Mouse (Mus musculus): ENCODE measurements around the gene D11Wsu47e.

The D11Wsu47e gene

DNA sequence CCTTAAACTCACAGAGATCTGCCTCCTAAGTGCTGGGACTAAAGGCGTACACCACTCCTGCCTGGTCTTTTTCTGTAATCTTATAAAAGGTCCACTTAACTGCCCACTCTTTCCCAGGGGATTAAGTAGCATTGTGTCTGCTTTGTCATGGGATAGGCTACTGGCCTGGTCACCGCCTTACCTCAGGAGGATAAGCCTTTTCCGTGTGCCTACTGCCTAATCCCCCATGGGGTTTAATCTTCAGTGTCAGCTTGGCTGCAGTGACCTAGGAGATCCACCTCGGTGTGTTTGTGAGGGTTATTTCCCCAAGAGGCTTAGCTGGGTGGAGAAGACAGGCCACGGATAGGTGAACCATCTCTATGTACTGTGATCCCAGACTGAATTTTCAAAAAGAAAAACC is 13.4 kb downstream of the D11Wsu47e start:
- in situ Hi-C loops (cut with MboI; ENCODE audit: low sequenced_read_pairs): loop anchor here (25.0 kb wide), 1 partner anchor 965 kb away; the partner anchor contains the start of gene Rpl38

DNA sequence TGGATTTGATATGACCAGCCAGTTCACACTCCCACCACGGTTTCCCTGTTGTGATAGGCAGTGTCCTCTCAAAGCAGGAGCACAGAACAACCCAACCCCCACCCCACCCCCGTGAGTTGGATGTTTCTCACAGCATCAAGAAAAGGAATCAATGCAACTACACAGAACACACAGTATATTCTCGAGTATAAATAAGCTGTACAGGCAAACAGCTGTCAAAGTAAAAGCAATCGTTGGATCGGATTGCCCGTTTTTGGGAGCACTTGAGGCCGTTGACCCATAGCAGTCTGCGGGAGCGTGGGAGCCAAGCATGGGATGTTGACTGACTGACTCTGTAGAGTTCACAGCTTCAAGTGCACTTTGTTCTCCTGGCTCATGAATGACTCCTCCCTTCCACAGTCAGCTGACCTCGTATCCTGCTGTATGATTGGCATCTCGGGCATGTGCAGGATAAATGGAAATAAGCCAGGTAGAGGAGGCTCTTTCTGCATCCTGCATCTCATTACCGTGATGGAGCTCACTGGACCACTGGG is 13.9 kb downstream of the D11Wsu47e start:
- in situ Hi-C loops (cut with MboI; ENCODE audit: low sequenced_read_pairs): loop anchor here (25.0 kb wide), 1 partner anchor 964 kb away; the partner anchor contains the start of gene Rpl38

DNA sequence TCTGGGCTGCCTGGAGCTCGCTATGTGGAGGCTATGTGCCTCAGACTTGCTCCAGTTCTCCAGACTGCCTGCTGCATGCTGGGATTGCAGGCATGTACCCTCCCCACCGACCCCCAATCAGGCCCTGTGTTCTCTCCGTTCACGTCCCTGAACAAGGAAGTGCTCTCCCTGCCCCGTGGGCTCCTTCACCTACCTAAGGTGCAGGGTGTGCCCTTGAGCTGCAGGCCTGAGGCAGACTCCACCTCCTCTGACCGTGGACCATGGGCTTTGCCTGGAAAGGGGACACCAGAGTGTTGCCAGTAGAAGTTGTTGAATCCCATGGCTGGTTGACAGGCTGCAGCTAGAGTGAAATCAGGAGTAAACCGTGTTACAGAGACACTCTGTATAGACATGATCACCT is 15.4 kb downstream of the D11Wsu47e start:
- in situ Hi-C loops (cut with MboI; ENCODE audit: low sequenced_read_pairs): loop anchor here (5.0 to 25.0 kb wide), 2 partner anchors 108 to 963 kb away; partner anchors contain the start of gene Rpl38

DNA sequence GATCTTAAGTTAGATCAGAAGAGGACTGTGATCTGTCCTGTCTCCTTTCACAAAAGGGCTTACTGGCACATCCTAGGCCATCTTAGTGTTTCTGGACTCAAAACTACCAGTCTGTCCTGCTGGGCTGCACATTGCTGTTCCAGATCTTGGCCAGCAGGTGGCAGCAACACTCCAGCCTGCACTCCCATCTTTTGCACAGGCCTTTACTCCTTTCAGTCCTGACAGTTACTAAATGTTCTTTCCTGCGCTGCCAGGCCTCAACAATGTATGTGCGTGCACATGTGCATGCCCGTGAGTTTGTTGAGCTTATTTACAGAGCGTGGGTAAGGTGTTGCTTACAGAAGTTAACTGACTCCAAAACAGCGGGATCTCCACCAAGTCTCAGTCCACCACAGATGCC is 19.5 kb downstream of the D11Wsu47e start:
- in situ Hi-C loops (cut with MboI; ENCODE audit: low sequenced_read_pairs): loop anchor here (5.0 kb wide), 1 partner anchor 104 kb away; no protein-coding TSS in a partner anchor

DNA sequence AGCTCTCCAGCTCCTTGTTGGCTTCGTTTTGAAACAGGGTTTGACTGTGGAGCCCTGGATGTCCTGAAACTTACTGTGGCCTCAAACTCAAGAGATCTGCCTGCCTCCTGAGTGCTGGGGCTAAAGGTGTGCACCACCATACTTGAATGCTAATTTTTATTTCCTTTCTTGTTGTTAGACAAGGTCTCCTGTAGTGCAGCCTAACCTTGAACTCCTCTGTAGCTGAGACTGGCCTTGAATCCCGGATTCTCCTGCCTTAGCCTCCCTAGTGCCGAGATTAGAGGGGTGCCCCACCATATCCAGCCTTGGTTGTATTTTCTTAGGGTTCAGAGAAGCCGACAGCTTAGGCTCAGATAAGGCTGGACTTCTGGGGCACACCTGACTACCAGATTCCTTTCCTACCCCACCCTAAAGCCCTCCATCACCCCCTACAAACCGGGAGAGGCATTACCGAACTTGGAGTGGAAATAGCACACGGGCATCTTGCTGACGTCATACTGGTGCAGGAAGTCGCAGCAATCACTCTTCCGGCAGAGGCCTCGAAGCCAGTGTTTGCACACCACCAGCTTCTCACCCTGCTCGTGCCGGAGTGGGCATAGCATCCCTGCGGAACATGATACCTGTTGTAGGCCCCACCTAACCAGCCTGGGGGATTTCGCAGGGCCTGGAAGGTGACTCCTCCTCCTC is 21.9 kb downstream of the D11Wsu47e start:
- in situ Hi-C loops (cut with MboI; ENCODE audit: low sequenced_read_pairs): no loop called here

DNA sequence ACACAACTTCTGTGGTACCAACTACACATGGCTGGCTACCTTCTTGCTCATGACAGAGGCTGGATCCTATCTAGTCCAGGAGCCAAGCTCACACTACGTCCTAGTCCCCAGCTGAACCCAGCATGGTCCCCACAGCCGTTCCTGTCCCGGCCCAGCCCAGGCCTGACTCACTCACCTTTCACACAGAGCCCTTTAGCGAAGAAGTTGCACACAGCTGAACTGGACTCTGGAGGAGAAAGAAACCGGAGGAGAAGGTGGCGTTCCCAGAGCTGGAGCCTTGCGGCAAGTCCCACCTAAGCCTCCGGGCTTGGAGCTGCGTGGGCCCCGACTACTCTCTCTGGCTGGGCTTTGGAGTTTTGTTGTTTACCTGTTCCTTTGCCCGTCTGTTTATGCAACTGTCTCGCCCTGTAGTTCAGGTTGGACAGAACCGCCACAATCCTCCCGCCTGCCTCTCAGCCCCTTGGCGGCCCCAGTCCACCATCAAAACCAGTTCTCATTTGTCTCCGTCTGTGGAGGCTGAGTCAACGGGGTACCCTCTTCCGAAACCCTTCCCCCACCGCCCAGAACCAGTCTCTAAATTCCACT is 24.5 kb downstream of the D11Wsu47e start:
- in situ Hi-C loops (cut with MboI; ENCODE audit: low sequenced_read_pairs): no loop called here

DNA sequence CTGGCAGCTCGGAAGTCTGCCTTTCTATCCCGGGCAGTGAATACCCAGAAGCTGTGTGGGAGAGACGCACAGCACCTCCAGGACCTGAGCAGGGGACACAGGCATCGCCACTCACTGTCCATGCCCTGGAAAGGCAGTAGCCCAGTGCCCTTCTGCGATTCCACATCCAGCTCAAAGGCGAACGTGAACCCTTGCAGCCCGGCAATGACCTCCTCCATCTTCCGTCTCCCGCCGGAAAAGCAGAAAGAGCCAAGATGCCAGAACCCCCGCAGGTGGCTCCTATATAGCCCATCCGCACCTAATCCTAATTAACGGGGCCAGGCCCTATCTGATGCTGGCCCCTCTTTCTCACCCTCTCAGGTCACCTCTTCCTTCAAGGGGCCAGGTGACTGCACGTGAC is 25.1 kb downstream of the D11Wsu47e start:
- in situ Hi-C loops (cut with MboI; ENCODE audit: low sequenced_read_pairs): no loop called here

DNA sequence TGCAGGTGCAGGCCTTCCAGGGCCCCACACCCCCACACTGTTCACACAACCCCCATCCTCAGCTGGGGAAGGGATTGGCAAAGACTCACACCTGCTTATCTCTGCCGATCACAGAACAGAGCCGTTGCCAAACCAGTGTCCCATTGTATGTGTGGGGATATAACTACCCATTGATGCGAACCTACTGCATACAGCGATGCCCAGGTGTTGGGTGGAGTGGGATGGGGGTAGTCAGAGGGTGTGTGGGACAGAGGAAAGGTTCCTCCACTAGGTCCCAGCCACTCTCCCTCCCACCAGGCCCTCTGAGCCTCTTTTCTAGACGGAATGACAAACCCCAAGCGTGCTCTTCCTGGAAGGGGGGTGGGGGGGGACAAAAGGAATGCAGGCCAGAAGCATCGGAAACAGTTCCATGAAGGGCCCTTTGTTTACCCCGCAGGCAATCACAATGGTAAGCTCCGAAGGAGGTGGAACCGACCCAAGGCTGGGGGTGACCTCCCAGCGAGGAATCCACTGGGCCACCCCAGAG is 25.6 kb downstream of the D11Wsu47e start, which contains the start of gene Cpsf4l:
Gene Cpsf4l, minus strand, starts transcription at position 287 of the 526 bp plus-strand sequence.
- in situ Hi-C loops (cut with MboI; ENCODE audit: low sequenced_read_pairs): no loop called here

DNA sequence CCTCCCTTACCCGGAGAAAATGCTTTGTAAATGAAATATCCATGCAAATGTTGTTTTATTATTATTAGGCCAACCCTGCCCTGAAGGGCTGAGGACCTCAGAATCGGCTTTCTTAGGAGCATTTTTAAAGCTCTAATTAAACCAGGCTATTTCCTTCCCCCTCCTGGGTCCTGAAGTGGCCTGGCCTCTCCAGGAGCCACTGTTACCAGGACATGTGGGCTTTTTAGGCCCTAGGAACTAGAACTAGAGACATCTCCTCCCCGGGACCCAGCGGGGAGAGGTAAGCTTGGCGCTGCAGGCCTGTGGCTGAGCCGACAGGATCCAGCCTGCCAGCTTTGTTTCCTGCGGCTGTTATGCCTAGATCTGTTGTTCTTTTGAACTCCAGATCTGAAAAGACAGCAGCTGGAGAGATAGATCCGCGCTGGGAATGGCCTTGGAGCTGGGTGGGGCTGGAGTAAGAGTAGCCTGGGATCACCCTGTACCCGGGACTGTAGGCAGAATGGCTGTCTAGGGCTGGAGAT is 26.1 kb downstream of the D11Wsu47e start:
- in situ Hi-C loops (cut with MboI; ENCODE audit: low sequenced_read_pairs): no loop called here

DNA sequence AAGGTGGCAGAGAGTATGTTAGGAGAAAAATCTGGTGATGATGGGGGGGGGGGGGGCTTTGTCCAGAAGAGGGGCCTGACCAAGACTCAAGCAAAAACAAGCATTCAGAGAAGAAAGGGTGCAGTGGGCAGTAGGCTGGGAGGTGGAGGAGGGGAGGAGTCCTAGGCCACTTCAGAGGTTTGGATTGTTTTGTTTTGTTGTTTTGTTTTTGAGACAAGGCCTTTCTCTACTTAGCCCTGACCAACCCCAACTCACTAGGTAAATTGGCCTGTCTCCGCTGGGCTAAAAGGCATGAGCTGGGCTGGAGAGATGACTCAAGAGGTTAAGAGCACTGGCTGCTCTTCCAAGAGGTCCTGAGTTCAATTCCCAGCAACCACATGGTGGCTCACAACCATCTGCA is 26.8 kb downstream of the D11Wsu47e start:
- in situ Hi-C loops (cut with MboI; ENCODE audit: low sequenced_read_pairs): no loop called here

DNA sequence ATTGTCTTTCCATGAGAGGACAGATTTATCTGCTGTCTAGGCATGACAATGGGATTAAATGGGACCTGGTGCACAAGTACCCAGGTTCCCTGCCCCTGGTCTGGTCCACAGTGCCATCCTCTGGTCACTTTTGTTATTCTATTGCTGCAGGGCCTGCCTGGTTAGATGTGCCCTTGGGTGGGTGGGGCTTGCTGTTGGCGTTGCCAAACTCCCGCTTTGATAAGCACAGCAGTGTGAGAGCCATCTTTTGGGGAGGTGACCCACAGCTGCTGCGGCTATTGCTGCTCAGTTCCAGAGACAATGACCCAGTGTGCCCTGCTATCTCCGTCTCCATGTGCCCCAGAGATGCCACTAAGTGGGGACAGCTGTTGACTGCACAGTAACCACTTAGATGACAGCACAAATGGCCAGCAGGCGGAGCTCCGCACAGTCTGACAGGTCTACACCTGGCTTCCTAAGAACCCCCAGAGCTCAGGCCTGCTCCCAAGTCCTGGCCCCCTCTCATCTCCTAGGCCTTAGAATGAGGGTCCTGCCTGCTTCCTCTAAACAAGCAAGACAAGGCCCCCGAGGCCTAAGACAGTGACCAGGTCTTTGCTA is 31.0 kb downstream of the D11Wsu47e start:
- in situ Hi-C loops (cut with MboI; ENCODE audit: low sequenced_read_pairs): no loop called here

DNA sequence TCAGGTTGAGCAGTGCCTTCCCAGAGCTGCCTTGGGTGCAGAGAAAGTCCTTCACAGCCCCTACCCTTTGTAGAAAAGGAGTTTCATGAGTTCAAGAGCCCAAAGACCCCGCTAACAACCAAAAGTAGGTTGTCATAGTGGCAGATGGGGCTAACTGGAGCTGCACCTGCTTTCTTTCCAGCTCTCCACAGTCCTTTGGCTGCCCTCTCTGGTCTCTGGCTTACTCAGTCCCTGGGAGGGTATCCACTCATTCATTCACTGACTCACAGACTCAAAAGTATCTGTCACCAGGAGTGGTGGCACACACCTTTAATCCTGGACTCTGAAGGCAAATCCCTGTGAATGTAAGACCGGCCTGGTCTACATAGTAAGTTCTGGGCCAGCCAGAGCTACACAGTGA is 31.9 kb downstream of the D11Wsu47e start:
- in situ Hi-C loops (cut with MboI; ENCODE audit: low sequenced_read_pairs): no loop called here

DNA sequence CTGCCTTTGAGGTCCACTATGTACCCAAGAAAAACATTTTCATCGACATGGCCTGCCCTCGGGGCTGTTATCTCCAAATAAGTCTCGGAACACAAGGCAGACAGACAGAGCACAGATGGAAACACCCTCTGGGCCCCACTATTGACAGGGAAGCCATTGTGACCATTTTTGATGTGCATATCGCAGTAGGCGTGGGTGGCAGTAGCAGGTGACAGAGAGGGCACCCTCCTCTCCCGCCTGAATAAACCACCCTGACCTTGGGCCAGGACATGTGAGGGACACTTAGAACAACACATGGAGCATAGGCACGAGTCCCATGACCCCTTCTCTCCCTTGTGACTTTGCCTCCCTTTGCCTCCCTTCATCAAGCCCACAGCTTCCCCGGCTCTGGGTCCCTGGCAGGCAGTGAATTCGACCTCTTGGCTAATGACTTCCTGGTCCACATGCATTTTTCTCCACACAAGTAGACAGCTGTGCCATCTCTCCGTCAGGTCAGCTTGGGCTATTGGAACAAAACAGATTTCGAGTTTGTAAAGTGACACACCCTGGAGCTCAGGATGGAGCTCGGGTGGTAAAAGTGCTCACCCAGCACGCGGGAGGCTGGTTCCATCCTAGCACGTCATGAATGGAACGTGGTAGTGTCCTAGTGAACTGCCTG is 33.7 kb downstream of the D11Wsu47e start:
- in situ Hi-C loops (cut with MboI; ENCODE audit: low sequenced_read_pairs): no loop called here

DNA sequence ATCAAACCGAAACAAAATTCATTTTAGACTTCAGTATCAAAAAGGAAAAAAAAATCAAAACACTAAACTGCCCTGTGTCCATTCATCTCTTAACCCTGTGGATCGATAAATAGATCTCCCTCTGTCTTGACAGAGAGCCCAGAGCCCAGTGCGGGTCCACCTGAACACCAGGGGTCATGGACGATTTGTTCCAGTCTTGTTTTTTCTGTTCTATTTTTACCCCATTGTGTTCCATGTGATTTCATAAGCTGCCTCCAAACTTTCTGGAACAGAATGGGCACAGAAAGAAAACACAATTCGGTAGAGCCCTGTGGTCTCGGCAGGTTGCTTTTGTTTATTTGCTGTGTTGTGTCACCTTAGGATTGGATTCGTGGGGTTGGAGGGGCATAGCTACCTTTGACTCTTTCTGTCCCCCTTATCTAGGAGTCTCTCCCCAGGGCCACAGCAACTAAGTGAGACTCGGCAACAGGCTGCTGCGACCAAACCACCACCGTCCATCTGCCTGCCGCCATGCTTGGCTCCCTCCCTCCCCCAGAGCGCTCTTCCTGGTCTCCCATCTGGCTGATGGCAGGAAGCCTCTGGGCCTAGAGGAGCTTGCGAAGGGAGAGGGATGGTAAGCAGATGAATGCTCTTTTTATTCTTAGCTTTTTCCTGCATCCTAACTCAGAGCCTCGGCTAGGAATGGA is 38.3 kb downstream of the D11Wsu47e start:
- in situ Hi-C loops (cut with MboI; ENCODE audit: low sequenced_read_pairs): no loop called here

DNA sequence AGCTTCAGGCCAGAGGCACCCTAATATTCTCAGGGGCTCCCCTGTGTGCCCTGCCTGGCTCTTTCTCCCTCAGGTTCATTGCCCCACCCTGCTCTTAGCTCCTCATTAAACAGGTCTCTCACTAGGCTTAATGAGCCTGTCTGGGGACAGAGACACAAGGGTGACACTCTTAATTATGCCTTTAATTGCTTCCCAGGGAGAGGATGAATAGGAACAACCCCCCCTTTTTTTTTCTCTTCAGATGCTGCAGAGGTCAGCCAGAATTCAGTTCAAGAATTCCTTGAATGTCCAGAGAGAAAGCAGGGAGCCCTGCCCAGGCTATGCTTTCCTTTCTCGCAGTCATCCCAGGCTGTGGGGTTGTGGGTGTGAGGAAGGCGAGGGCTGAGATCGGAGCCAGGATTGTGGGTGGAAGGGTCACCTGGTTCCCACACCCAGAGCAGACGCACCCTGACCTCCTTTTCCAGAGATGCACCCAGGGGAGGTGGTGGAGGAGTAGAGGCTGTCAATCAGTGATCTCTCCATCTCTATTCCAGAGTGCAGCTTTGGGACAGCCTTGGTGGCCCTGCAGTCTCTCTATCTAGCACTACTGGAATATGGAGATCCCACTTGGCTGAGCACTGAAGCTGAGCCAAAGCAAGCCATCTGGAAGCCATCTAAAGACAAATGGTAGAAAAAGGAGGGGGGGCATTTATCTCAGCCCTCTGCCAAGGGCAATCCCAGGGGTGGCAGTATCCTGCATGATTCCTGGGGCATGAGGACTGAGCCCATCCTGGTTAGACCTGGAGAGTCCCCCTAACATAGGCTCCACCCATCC is 41.2 kb downstream of the D11Wsu47e start:
- in situ Hi-C loops (cut with MboI; ENCODE audit: low sequenced_read_pairs): no loop called here

DNA sequence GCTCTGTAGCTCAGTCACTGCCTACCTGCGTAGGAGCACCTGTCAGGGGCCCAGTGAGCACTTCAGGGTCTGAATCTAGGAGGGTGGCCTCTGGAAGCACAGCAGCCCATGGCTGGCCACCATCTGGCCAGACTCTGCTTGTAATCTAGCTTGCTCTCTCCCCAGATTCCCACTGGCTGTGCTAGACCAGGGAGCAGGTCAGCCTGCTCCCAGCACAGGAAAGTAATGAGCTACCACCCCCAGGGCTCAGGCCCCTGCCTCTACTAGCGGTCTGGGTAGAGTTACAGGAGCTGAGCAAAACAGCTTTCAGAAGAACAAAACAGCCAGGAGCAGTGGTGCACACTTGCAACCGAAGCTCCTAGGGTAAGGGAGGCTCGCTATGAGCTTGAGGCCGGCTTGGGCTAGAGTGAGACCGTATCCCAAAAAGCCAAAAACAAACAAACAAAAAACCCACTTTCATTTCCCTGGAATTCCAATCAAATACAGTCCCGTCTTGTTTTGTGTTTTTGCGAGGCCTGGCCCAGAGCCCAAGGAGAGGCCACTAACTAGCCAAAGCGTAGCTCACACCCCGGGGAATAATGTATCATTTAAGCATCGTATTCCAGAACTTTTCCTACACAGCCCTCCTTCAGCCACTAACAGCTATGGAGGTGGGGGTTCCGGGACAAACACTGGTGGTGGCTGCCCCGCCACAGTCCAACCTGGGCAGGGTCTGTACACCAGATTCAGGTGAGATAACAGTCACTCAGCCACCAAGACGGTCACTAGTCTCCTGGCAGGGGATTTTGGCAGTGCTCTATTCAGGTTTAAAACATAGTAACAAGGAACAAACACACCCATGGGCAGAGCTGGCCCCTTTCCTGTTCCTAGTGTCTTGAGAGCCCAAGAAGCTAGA is 43.0 kb downstream of the D11Wsu47e start:
- in situ Hi-C loops (cut with MboI; ENCODE audit: low sequenced_read_pairs): no loop called here

DNA sequence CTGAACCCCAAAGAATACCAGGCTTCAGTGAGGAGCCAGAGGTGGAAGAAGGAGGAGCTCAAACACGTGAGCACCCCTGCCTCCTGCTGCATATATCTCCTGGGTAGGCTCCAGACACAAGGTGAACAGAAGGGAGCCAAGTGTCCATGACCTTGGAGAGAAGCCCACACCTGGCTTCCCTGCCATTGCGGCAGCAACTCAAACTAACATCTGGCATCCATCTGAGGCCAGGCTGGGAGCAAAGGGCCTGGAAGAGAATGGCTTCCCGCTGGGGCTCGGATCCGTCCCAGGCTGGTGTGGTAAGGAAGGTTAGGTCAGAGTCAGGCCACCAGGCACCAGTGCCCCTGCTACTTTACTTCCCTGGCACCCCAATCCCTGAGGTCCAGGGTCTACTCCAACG is 43.8 kb downstream of the D11Wsu47e start:
- in situ Hi-C loops (cut with MboI; ENCODE audit: low sequenced_read_pairs): no loop called here

DNA sequence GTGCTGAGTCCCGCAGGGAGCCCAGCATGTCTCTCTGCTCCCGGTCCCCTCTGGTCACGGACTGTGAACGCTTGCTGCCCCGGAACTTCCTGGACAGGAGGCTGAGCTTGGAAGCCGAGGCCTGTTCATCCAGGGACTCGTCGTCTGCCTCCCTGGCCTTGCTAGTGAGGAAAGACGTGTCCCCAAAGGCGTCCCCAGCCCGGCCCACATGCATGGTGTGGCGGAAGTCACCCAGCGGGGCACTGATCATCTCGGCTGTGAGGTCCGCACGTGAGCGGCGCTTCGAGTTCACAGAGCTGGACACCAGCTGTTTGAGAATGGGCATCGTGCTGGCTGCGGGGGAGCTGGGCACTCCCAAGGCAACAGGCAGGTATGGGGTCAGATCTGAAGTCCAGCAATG is 45.0 kb downstream of the D11Wsu47e start:
- in situ Hi-C loops (cut with MboI; ENCODE audit: low sequenced_read_pairs): no loop called here
